Mouse (Mus musculus): ENCODE results near the gene 1700025G04Rik. TPM values are rescaled to one million over a fixed set of nuclear protein-coding genes. Genes with fewer than 3 reads are reported as not detected.

The 1700025G04Rik gene
- total RNA-seq, 4 experiments from 2014 or later: 60.3 to 79.3 (median 67.0) TPM

- DNase-seq (ENCODE audit: low spot score in 2 of 2): no peak
These were observed 13.6 kb downstream of the 1700025G04Rik start for GRCm38 (mm10) chr1:152076222-152076845.

GRCm38 (mm10) chr1:152075725-152076124 is 14.2 kb downstream of the 1700025G04Rik start:
- DNase-seq (ENCODE audit: low spot score in 2 of 2): no peak

- no peak for DNase-seq (ENCODE audit: low spot score in 2 of 2)
These were observed 19.5 kb downstream of the 1700025G04Rik start for GRCm38 (mm10) chr1:152070441-152070840.

GRCm38 (mm10) chr1:152069745-152070144 is 20.2 kb downstream of the 1700025G04Rik start:
- no peak for DNase-seq (ENCODE audit: low spot score in 2 of 2)

- DNase-seq (ENCODE audit: low spot score in 2 of 2): no peak
These were observed 22.0 kb downstream of the 1700025G04Rik start for GRCm38 (mm10) chr1:152067919-152068318.

GRCm38 (mm10) chr1:152065527-152065926 is 24.4 kb downstream of the 1700025G04Rik start:
- DNase-seq (ENCODE audit: low spot score in 2 of 2): no peak

- no peak for DNase-seq (ENCODE audit: low spot score in 2 of 2)
These were observed 26.4 kb downstream of the 1700025G04Rik start for GRCm38 (mm10) chr1:152063357-152064145.

- DNase-seq (ENCODE audit: low spot score in 2 of 2): no peak
These were observed 28.2 kb downstream of the 1700025G04Rik start for GRCm38 (mm10) chr1:152061745-152062144.

GRCm38 (mm10) chr1:152060265-152060664 is 29.7 kb downstream of the 1700025G04Rik start:
- no peak for DNase-seq (ENCODE audit: low spot score in 2 of 2)

- DNase-seq (ENCODE audit: low spot score in 2 of 2): no peak
These were observed 31.1 kb downstream of the 1700025G04Rik start for GRCm38 (mm10) chr1:152058776-152059175.

GRCm38 (mm10) chr1:152053112-152053511 is 36.8 kb downstream of the 1700025G04Rik start:
- DNase-seq (ENCODE audit: low spot score in 2 of 2): no peak

GRCm38 (mm10) chr1:152051858-152052257 is 38.1 kb downstream of the 1700025G04Rik start:
- DNase-seq (ENCODE audit: low spot score in 2 of 2): no peak

- no peak for DNase-seq (ENCODE audit: low spot score in 2 of 2)
These were observed 39.9 kb downstream of the 1700025G04Rik start for GRCm38 (mm10) chr1:152050037-152050436.

- no peak for DNase-seq (ENCODE audit: low spot score in 2 of 2)
These were observed 41.6 kb downstream of the 1700025G04Rik start for GRCm38 (mm10) chr1:152048291-152048690.

GRCm38 (mm10) chr1:152047416-152047815 is 42.5 kb downstream of the 1700025G04Rik start:
- no peak for DNase-seq (ENCODE audit: low spot score in 2 of 2)

- no peak for DNase-seq (ENCODE audit: low spot score in 2 of 2)
These were observed 46.5 kb downstream of the 1700025G04Rik start for GRCm38 (mm10) chr1:152043453-152043852.

- no peak for DNase-seq (ENCODE audit: low spot score in 2 of 2)
These were observed 47.5 kb downstream of the 1700025G04Rik start for GRCm38 (mm10) chr1:152042409-152042808.

GRCm38 (mm10) chr1:152041005-152041404 is 48.9 kb downstream of the 1700025G04Rik start:
- no peak for DNase-seq (ENCODE audit: low spot score in 2 of 2)

- no peak for DNase-seq (ENCODE audit: low spot score in 2 of 2)
These were observed 49.9 kb downstream of the 1700025G04Rik start for GRCm38 (mm10) chr1:152040053-152040452.

- DNase-seq (ENCODE audit: low spot score in 2 of 2): no peak
These were observed 50.3 kb downstream of the 1700025G04Rik start for GRCm38 (mm10) chr1:152039588-152039987.

GRCm38 (mm10) chr1:152038086-152038485 is 51.8 kb downstream of the 1700025G04Rik start:
- DNase-seq (ENCODE audit: low spot score in 2 of 2): no peak

- no peak for DNase-seq (ENCODE audit: low spot score in 2 of 2)
These were observed 52.3 kb downstream of the 1700025G04Rik start for GRCm38 (mm10) chr1:152037589-152037988.

- DNase-seq (ENCODE audit: low spot score in 2 of 2): no peak
These were observed 55.2 kb downstream of the 1700025G04Rik start for GRCm38 (mm10) chr1:152034766-152035165.

All from layer of hippocampus, adult 8-10 months (tissue).